Mouse (Mus musculus): Measurements from ENCODE around the gene Dlg3.

Dlg3 gene

GRCm38 (mm10) chrX:100767181-100767884, at the start of gene Dlg3:
Gene Dlg3, plus strand, starts transcription at chrX:100767722.
- in situ Hi-C loops (cut with MboI), result no loop called here

GRCm38 (mm10) chrX:100728947-100729346, 38.6 kb upstream of the Dlg3 start:
- in situ Hi-C loops (cut with MboI), result no loop called here

GRCm38 (mm10) chrX:100729665-100730188, 37.8 kb upstream of the Dlg3 start, which contains the start of gene Gdpd2:
Gene Gdpd2, plus strand, starts transcription at chrX:100729873.
- in situ Hi-C loops (cut with MboI), result no loop called here

- in situ Hi-C loops (cut with MboI), result no loop called here
Observed at GRCm38 (mm10) chrX:100730266-100730665, 37.3 kb upstream of the Dlg3 start.

- in situ Hi-C loops (cut with MboI), result no loop called here
Observed at GRCm38 (mm10) chrX:100734359-100734758, 33.2 kb upstream of the Dlg3 start.

- in situ Hi-C loops (cut with MboI), result no loop called here
Observed at GRCm38 (mm10) chrX:100738918-100739317, 28.6 kb upstream of the Dlg3 start.

- in situ Hi-C loops (cut with MboI), result no loop called here
Observed at GRCm38 (mm10) chrX:100739443-100739842, 28.1 kb upstream of the Dlg3 start.

GRCm38 (mm10) chrX:100740785-100741184, 26.7 kb upstream of the Dlg3 start:
- in situ Hi-C loops (cut with MboI), result no loop called here

- in situ Hi-C loops (cut with MboI), result no loop called here
Observed at GRCm38 (mm10) chrX:100741940-100742339, 25.6 kb upstream of the Dlg3 start.

GRCm38 (mm10) chrX:100765855-100766254, 1.7 kb upstream of the Dlg3 start:
- in situ Hi-C loops (cut with MboI), result no loop called here

- in situ Hi-C loops (cut with MboI), result no loop called here
Observed at GRCm38 (mm10) chrX:100767885-100768626, 534 bp downstream of the Dlg3 start.

- in situ Hi-C loops (cut with MboI), result no loop called here
Observed at GRCm38 (mm10) chrX:100769281-100769680, 1.8 kb downstream of the Dlg3 start.

- in situ Hi-C loops (cut with MboI), result no loop called here
Observed at GRCm38 (mm10) chrX:100774341-100774811, 6.9 kb downstream of the Dlg3 start.

- in situ Hi-C loops (cut with MboI), result no loop called here
Observed at GRCm38 (mm10) chrX:100775405-100775804, 7.9 kb downstream of the Dlg3 start.

GRCm38 (mm10) chrX:100776494-100776893, 9.0 kb downstream of the Dlg3 start:
- in situ Hi-C loops (cut with MboI), result no loop called here

- in situ Hi-C loops (cut with MboI), result no loop called here
Observed at GRCm38 (mm10) chrX:100776985-100777654, 9.6 kb downstream of the Dlg3 start.

- in situ Hi-C loops (cut with MboI), result no loop called here
Observed at GRCm38 (mm10) chrX:100777655-100778234, 10.2 kb downstream of the Dlg3 start.

- in situ Hi-C loops (cut with MboI), result no loop called here
Observed at GRCm38 (mm10) chrX:100778397-100778796, 10.9 kb downstream of the Dlg3 start.

- in situ Hi-C loops (cut with MboI), result no loop called here
Observed at GRCm38 (mm10) chrX:100789322-100789721, 21.8 kb downstream of the Dlg3 start.

GRCm38 (mm10) chrX:100796041-100796740, 28.7 kb downstream of the Dlg3 start:
- in situ Hi-C loops (cut with MboI), result no loop called here

- in situ Hi-C loops (cut with MboI), result no loop called here
Observed at GRCm38 (mm10) chrX:100796741-100797090, 29.2 kb downstream of the Dlg3 start.

All from mature B cell (primary cell).